Mouse (Mus musculus) forebrain, embryonic 10.5 days (tissue): ENCODE measurements around the gene Brd7. TPM values are rescaled to one million over a fixed set of nuclear protein-coding genes. Genes with fewer than 3 reads are reported as not detected.

Source experiments
- DNase-seq: peaks from one replicate; pipeline ENCODE4 v3.0.0-alpha.2; 2017; ENCODE audit warnings: low spot score; ENCODE audit errors: extremely low spot score
- H3K27ac ChIP-seq: fragments of 300-500 bp; sonication (generic); 2 replicates; pipeline ENCODE4 v1.5.1; 2016; ENCODE audit warnings: mild to moderate bottlenecking
- H3K27me3 ChIP-seq: fragments of 300-500 bp; sonication (generic); 2 replicates; pipeline ENCODE4 v1.6.1; 2016; ENCODE audit warnings: mild to moderate bottlenecking; ENCODE audit not compliant: poor library complexity, severe bottlenecking
- H3K36me3 ChIP-seq: fragments of 300-500 bp; sonication (generic); replicated peaks from 2 replicates; pipeline ENCODE4 v1.6.1; 2016; ENCODE audit warnings: mild to moderate bottlenecking, moderate library complexity
- H3K4me1 ChIP-seq: fragments of 300-500 bp; sonication (generic); 2 replicates; pipeline ENCODE4 v1.6.1; 2016
- H3K4me3 ChIP-seq: fragments of 300-500 bp; sonication (generic); 2 replicates; pipeline ENCODE4 v1.5.1; 2016; ENCODE audit warnings: mild to moderate bottlenecking, moderate library complexity
- H3K9me3 ChIP-seq: fragments of 300-500 bp; sonication (generic); 2 replicates; pipeline ENCODE4 v1.6.1; 2016; ENCODE audit warnings: mild to moderate bottlenecking, moderate library complexity
- WGBS: fragments of 180-500 bp; shearing (Covaris S2); methylation state at CpG from one replicate; pipeline ENCODE4 v1.1.7; 2016; 5-methylcytosine and 5-hydroxymethylcytosine counted together
- polyA plus RNA-seq: library from polyadenylated mRNA; unstranded; fragments of >200 nt; fragmentation: Nextera tagmentation; extraction: Ambion mirVana; gene quantifications from 2 replicates; pipeline ENCODE4 v1.2.1, GENCODE M21; 2016

Brd7 gene
- polyA plus RNA-seq, 1 experiment from 2014 or later = 78.7 TPM

DNA sequence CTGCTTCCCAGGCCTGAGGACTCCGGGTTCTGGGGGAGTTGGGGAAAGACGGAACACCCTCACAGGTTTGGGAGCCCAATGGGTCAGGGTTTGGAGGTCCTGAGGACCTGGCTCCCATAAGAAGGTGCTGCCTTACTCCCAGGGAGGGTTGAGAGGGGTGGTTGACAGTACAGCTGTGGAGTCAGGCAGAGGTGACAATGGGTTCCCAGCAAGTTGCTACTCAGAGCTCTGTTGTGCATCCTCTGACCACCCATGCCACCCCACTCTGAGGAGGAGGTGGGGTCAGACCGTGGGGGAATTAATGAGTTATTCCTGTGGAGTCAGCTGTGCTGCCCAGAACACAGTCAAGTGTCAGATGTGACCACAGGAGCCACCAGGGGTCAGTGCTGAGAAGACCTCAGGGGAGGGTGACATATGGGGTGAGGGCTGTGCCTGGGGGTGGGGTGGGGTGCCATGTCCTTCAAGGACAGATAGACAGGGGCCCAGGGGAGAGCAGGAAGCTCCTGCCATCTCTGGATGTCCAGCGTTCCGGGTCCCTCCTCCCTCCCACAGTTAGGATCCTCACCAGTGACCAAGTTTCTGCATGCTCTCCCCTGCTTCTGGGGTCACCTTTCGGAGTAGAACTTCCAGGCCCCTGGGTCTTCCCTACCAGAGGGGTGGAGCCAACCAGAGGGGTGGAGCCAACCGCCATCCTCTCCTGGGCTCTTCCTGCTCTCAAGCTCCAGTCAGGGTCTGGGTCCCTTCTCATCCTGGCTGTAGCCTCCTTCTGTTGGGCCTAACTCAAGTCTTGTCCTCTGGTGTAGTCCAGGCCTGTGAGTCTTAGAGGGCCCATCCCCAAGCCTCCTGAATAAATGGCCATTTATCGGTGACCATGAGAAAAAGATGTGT is 76.3 kb downstream of the Brd7 start:
- no peak overlapping the region for H3K27ac ChIP-seq
- whole genome bisulfite sequencing = 90% methylated on average over 8 of the region's 8 CpGs
- H3K4me1 ChIP-seq = peaks cover 33% of the 10 kb centered on the region

GRCm38 (mm10) chr8:88284738-88285137 is 77.3 kb downstream of the Brd7 start:
- Histone ChIP-seq H3K4me1 (peaks cover 33% of the 10 kb centered on the region), H3K4me3 (no peak overlapping the region), H3K27ac (0 out of 2 replicates have a peak overlapping the region, but pooled peaks have one; percentile 48), H3K36me3 (no peaks in the 10 kb centered on the region), H3K27me3 (no peaks in the 10 kb centered on the region), H3K9me3 (no peaks in the 10 kb centered on the region)
- 65% methylated on average over 7 of the region's 7 CpGs for WGBS
- no peak for DNase-seq

More for the DNA sequence above, 76.3 kb downstream of the Brd7 start:
- DNase-seq = no peak
- no peaks in the 10 kb centered on the region for H3K36me3 ChIP-seq
- no peaks in the 10 kb centered on the region for H3K9me3 ChIP-seq
- no peaks in the 10 kb centered on the region for H3K27me3 ChIP-seq
- H3K4me3 ChIP-seq = no peak overlapping the region

GRCm38 (mm10) chr8:88283243-88284115 is 78.5 kb downstream of the Brd7 start:
- H3K4me3 ChIP-seq = no peak overlapping the region

DNA sequence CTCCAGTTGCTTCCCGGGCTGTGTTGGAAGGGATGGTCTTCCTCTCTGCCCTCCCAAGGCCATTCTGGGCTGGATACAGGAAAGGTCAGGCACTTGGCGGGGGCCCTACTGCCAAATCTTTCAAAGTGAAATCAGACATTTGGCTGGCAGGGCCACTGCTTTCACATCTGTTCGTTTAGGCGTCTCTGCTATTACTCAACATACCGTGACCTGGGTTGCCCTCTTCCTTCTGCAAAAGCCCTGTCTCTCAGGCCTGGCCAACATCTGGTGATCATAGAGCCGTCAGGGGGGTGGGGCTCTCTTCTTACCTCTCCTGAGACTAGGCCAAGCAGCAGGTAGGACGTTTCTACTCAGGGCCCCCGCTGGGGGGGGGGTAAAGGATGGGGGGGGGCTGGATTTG is 79.3 kb downstream of the Brd7 start:
- H3K27ac ChIP-seq = no peak overlapping the region
- H3K4me3 ChIP-seq = no peak overlapping the region
- no peaks in the 10 kb centered on the region for H3K27me3 ChIP-seq
- no peak for DNase-seq
- no peaks in the 10 kb centered on the region for H3K36me3 ChIP-seq
- no peaks in the 10 kb centered on the region for H3K9me3 ChIP-seq
- WGBS = 61% methylated on average over 8 of the region's 8 CpGs
- peaks cover 28% of the 10 kb centered on the region for H3K4me1 ChIP-seq

More at GRCm38 (mm10) chr8:88283243-88284115, 78.5 kb downstream of the Brd7 start:
- 80% methylated on average over 13 of the region's 13 CpGs for WGBS
- H3K9me3 ChIP-seq = no peaks in the 10 kb centered on the region
- no peak overlapping the region for H3K27ac ChIP-seq
- DNase-seq = no peak
- no peaks in the 10 kb centered on the region for H3K27me3 ChIP-seq
- peaks cover 28% of the 10 kb centered on the region for H3K4me1 ChIP-seq
- no peaks in the 10 kb centered on the region for H3K36me3 ChIP-seq

Other genes starting within 250 kb of the Brd7 start
- 46.0 and 46.7 TPM in 2 replicates for gene Cnep1r1, start 243.4 kb downstream of the Brd7 start, polyA plus RNA-seq
- gene Heatr3, start 224.3 kb downstream of the Brd7 start, polyA plus RNA-seq = 51.7 and 52.9 TPM in 2 replicates
- gene Tent4b, start 163.0 kb downstream of the Brd7 start, polyA plus RNA-seq = 8.1 and 9.0 TPM in 2 replicates
- gene Adcy7, start 89.8 kb downstream of the Brd7 start, polyA plus RNA-seq = 3.1 and 4.0 TPM in 2 replicates
- 47.2 and 48.5 TPM in 2 replicates for gene Nkd1, start 159.2 kb upstream of the Brd7 start, polyA plus RNA-seq